Mouse (Mus musculus): ENCODE measurements at regions not wholly inside any gene's neighbourhood (a gene's known extent, or its start where the extent isn't known, plus 50 kb on each side); places are given as distances from the start of the nearest gene placed in this dataset.

- Histone ChIP-seq H3K9me3 (ENCODE audit: low read depth, low read length) (no peaks in the 10 kb centered on the region), H3K4me3 (ENCODE audit: low read depth, low read length) (no peak overlapping the region), H3K36me3 (ENCODE audit: insufficient read depth) (no peaks in the 10 kb centered on the region), H3K9ac (no peak overlapping the region), H3K4me1 (ENCODE audit: insufficient read depth) (no peaks in the 10 kb centered on the region), H3K4me2 (no peak overlapping the region), H3K27me3 (ENCODE audit: insufficient read depth, low read length) (no peaks in the 10 kb centered on the region), H3K27ac (ENCODE audit: low read depth) (no peak overlapping the region)
- DNase-seq (peak; percentile 86), ATAC-seq (ENCODE audit: insufficient read depth) (no peak)
- peak; percentile 64 for TF ChIP-seq CTCF (IDR thresholded peaks at IDR 0.05; ENCODE audit: low read depth)
Measured at GRCm38 (mm10) chr7:51434865-51435264, 76.0 kb upstream of the Ano5 start.

GRCm38 (mm10) chr7:51454989-51455692, 55.7 kb upstream of the Ano5 start:
- peak; percentile 40 for DNase-seq
- Histone ChIP-seq H3K27me3 (ENCODE audit: insufficient read depth, low read length) (no peaks in the 10 kb centered on the region), H3K9ac (no peak overlapping the region), H3K36me3 (ENCODE audit: insufficient read depth) (no peaks in the 10 kb centered on the region), H3K4me1 (ENCODE audit: insufficient read depth) (no peaks in the 10 kb centered on the region), H3K27ac (ENCODE audit: low read depth) (no peak overlapping the region), H3K4me2 (no peak overlapping the region), H3K9me3 (ENCODE audit: low read depth, low read length) (no peaks in the 10 kb centered on the region), H3K4me3 (ENCODE audit: low read depth, low read length) (no peak overlapping the region)
- WGBS = 61% methylated on average over 2 of the region's 2 CpGs
- no peak for ATAC-seq (ENCODE audit: insufficient read depth)
- TF ChIP-seq CTCF (IDR thresholded peaks at IDR 0.05; ENCODE audit: low read depth) = no peak

- Histone ChIP-seq H3K9me3 (ENCODE audit: low read depth, low read length) (no peaks in the 10 kb centered on the region), H3K36me3 (ENCODE audit: insufficient read depth) (no peaks in the 10 kb centered on the region), H3K4me3 (ENCODE audit: low read depth, low read length) (no peak overlapping the region), H3K27me3 (ENCODE audit: insufficient read depth, low read length) (no peaks in the 10 kb centered on the region), H3K27ac (ENCODE audit: low read depth) (no peak overlapping the region), H3K9ac (no peak overlapping the region), H3K4me2 (no peak overlapping the region), H3K4me1 (ENCODE audit: insufficient read depth) (no peaks in the 10 kb centered on the region)
- no peak for ATAC-seq (ENCODE audit: insufficient read depth)
- TF ChIP-seq CTCF (IDR thresholded peaks at IDR 0.05; ENCODE audit: low read depth) = peak; percentile 29; the same call in 1 of the 2 replicates
- 85% methylated on average over 1 of the region's 1 CpGs for WGBS
- peak; percentile 50 for DNase-seq
Measured at GRCm38 (mm10) chr7:51458757-51459156, 52.1 kb upstream of the Ano5 start.

All from lung, embryonic 14.5 days (tissue).